Mouse (Mus musculus) myocyte (in vitro differentiated cells): ENCODE measurements around the gene Caln1.

Source experiments
- CEBPB ChIP-seq: IDR thresholded peaks from 2 replicates; pipeline ENCODE4 v1.6.1; 2011; ENCODE audit warnings: mild to moderate bottlenecking, moderate library complexity; ENCODE audit not compliant: poor library complexity, insufficient read depth, severe bottlenecking
- E2F4 ChIP-seq: IDR thresholded peaks from one replicate; pipeline ENCODE4 v1.6.1; 2011; ENCODE audit warnings: mild to moderate bottlenecking, control low read depth, moderate library complexity; ENCODE audit not compliant: insufficient read depth
- MAX ChIP-seq: IDR thresholded peaks from one replicate; pipeline ENCODE4 v1.6.1; 2011; ENCODE audit warnings: low read depth, mild to moderate bottlenecking, control low read depth
- MYOD1 ChIP-seq, 3 experiments: IDR thresholded peaks; one replicate each; pipeline ENCODE4 v1.6.1; 2011; ENCODE audit warnings: control low read depth in 2 of 3, low read depth in 2 of 3, mild to moderate bottlenecking in 2 of 3, moderate library complexity in 1 of 3; ENCODE audit not compliant: insufficient read length in 2 of 3, control insufficient read depth in 1 of 3
- MYOG ChIP-seq, 3 experiments: IDR thresholded peaks; one replicate each; pipeline ENCODE4 v1.6.1; 2011; ENCODE audit warnings: control low read depth in 2 of 3, low read depth in 2 of 3, mild to moderate bottlenecking in 2 of 3; ENCODE audit not compliant: insufficient read length in 2 of 3, control insufficient read depth in 1 of 3, insufficient read depth in 1 of 3
- POLR2A ChIP-seq: IDR thresholded peaks from one replicate; pipeline ENCODE4 v1.6.1; 2011; ENCODE audit warnings: low read depth, mild to moderate bottlenecking, control low read depth, moderate library complexity; ENCODE audit not compliant: insufficient read length
- POLR2AphosphoS2 ChIP-seq: IDR thresholded peaks from one replicate; pipeline ENCODE4 v1.6.1; 2011; ENCODE audit warnings: low read depth, control low read depth; ENCODE audit not compliant: insufficient read length
- REST ChIP-seq: IDR thresholded peaks from one replicate; pipeline ENCODE4 v1.6.1; 2011; ENCODE audit warnings: mild to moderate bottlenecking, control low read depth, moderate library complexity; ENCODE audit not compliant: insufficient read depth, insufficient read length
- SRF ChIP-seq: IDR thresholded peaks from one replicate; pipeline ENCODE4 v1.6.1; 2011; ENCODE audit warnings: low read depth; ENCODE audit not compliant: control insufficient read depth, insufficient read length
- TCF12 ChIP-seq: IDR thresholded peaks from one replicate; pipeline ENCODE4 v1.6.1; 2011; ENCODE audit warnings: mild to moderate bottlenecking, control low read depth; ENCODE audit not compliant: poor library complexity, insufficient read depth, severe bottlenecking
- TCF3 ChIP-seq: IDR thresholded peaks from one replicate; pipeline ENCODE4 v1.6.1; 2011; ENCODE audit warnings: low read depth, control low read depth; ENCODE audit not compliant: insufficient read length
- USF1 ChIP-seq: IDR thresholded peaks from one replicate; pipeline ENCODE4 v1.6.1; 2011; ENCODE audit warnings: low read depth, mild to moderate bottlenecking, control low read depth, moderate library complexity

DNA sequence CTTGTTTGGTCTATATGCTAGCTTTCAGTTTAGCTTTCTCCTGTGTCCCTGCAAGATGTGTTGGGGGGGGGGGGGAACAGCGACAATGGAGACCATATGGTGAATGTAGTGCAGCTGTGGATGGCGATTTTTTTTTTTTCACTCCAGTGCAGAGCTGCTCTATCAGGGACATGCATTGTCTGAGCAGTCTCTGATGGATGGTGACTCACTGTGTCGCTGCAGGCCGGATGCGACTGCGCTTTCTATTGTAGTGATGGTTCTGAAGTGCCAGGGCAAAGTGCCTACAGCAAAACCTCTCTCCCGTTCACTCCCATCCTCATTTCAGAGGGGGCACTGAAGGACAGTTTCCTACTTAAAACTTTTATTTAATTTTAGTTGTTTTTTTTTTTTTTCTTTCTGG lies 250.8 kb downstream of the Caln1 start:
- no peak for TF ChIP-seq E2F4
- no peak for TF ChIP-seq POLR2A
- TF ChIP-seq USF1 = no peak
- no peak for TF ChIP-seq MAX
- TF ChIP-seq POLR2AphosphoS2 = no peak
- no peak for TF ChIP-seq MYOG (IDR thresholded peaks at IDR 0.05; ENCODE audit: control insufficient read depth in 1 of 3, insufficient read depth in 1 of 3, insufficient read length in 2 of 3, low read depth in 2 of 3)
- no peak for TF ChIP-seq TCF12
- no peak for TF ChIP-seq TCF3
- no peak for TF ChIP-seq MYOD1 (IDR thresholded peaks at IDR 0.05; ENCODE audit: control insufficient read depth in 1 of 3, insufficient read length in 2 of 3, low read depth in 2 of 3)
- no peak for TF ChIP-seq CEBPB
- no peak for TF ChIP-seq SRF
- TF ChIP-seq REST = no peak
